Mouse (Mus musculus) cerebellum, postnatal 25 days (tissue): ENCODE measurements at regions not wholly inside any gene's neighbourhood (a gene's known extent, or its start where the extent isn't known, plus 50 kb on each side); places are given as distances from the start of the nearest gene placed in this dataset.

ENCODE experiments used
- DNase-seq, 2 experiments: peaks; one replicate each; pipeline ENCODE4 v3.0.0; 2021; ENCODE audit warnings: mixed read lengths in 2 of 2

DNA sequence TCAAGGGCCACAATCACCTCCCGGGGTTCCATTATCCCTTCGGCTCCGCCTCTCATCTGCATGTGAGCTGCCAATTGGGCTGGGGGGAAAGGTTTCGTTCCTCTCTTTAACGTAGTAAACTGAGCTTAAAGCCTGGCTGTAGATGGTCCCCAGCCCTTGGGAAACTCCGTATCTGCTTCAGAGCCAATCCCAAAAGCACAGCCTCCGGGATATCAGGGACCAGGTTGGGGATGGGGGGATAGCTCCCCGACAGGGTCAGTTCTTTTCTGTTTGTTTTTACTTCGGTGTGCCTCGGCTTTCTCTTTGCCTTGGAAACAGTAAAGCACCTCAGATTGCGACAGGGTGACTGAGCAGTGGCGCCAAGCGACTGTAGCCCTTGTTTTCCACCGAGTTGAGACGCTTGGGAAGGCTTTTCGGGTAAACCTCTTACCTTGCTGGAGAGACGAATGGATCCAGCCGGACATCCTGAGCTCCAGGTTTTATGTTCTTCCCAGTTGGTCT is 64.5 kb downstream of the Tfap2c start:
- no peak for DNase-seq

- DNase-seq, result no peak
These were observed 65.8 kb downstream of the Tfap2c start for GRCm38 (mm10) chr2:172615148-172615547.

DNA sequence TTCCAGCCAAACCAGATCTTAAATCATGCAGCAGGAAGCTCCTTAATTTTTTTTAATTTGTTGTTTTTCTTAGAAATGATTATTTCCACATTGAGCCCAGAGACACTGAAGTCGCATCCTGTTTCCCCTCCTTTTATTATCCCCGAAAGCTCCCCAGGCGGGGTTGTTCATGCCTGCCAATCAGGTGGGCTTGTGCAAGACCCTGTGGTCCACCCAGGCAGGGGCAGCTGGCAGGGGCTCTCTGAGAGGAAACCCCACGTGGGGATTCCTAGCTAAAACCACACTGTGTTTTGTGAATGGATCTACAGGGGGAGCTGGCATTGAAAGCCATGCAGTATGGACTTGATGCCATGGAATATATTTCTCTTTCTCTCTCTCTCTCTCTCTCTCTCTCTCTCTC is 66.2 kb downstream of the Tfap2c start:
- no peak for DNase-seq

- DNase-seq, result no peak
These were observed 69.8 kb downstream of the Tfap2c start for GRCm38 (mm10) chr2:172619168-172619567.

GRCm38 (mm10) chr2:172620001-172620400 is 70.6 kb downstream of the Tfap2c start:
- DNase-seq, result no peak

- DNase-seq, result no peak
These were observed 74.3 kb downstream of the Tfap2c start for GRCm38 (mm10) chr2:172623707-172624106.

- DNase-seq, result no peak
These were observed 78.2 kb downstream of the Tfap2c start for GRCm38 (mm10) chr2:172627353-172628306.

- DNase-seq, result no peak
These were observed 80.9 kb downstream of the Tfap2c start for GRCm38 (mm10) chr2:172630333-172630732.

DNA sequence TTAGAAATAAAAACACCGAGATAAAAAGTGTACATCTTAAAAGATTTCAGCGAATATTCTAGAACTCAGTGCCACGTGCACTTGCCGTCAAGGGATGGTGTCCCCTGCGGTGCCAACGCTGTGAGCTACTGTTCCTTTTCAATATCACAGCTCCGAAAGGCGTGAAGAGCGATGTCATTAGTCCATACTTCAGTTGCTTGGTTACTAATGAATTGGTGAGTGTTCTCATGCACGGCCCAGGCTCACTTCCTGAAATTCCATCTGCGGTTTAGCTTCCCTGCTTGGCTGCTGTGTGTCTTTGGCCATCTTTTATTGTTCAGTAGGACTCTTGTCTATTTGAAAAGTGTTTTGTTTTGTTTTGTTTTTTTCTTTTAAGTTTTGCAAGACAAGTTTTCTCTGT is 93.2 kb downstream of the Tfap2c start:
- DNase-seq, result no peak

DNA sequence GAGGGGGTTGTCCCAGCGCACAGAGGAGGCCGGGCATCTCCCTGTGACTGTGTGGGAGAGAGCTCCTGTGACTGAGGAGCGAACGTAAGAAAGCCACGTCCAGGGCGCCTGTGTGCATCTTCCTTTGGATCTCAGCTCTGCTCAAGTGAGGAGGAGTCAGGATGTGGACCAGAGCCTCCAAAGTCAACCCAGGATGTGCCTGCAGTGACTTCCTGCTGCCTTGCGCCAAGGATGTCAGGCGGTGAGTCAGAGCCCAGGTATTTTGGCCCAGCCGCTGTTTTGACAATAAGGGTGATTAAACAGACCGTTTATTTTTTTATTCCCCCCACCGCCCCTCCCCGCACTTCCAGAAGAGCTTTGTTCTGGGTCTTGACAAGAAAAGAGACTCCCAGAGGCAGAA is 94.5 kb downstream of the Tfap2c start:
- no peak for DNase-seq

DNA sequence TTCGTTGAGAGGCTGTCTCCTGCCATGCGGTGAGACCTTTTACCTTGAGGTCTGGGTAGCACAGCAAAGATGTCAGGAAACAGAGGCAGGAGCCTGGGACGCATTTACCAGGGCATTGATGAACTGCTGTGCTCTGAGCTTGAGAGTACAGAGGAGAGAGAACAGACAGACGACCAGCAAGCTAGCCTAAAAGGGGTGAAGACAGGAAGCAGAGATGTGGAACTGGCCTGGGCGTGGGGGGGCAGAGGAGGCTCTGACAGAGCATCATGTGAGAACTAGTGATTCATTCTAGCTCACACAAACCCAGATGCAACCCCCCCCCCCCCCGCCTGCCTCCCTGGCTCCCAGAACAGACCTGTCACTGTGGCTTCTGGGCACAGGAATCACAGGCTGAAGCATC is 95.1 kb downstream of the Tfap2c start:
- DNase-seq, result no peak

- DNase-seq, result no peak
These were observed 98.7 kb downstream of the Tfap2c start for GRCm38 (mm10) chr2:172648072-172648471.

- DNase-seq, result no peak
These were observed 111.1 kb downstream of the Tfap2c start for GRCm38 (mm10) chr2:172660479-172660878.

DNA sequence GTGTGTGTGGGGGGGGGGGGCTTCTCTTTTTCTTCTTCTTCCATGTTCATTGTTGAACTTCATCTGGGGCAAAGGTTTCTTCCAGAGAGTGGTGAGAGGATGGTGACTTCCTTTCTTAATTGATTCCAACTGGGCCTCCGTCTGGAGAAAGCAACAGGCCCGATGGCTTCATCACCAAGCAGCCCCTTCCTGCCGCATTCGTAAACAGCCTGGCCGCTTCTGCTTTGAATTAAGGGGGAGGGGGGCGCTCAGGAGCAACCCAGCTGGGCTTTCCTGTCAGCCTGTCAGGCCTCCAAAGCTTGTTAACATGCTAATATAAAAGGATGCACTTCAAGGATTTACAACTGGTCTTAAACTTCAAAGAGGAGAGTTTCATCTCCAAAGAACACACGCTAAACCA is 111.5 kb downstream of the Tfap2c start:
- no peak for DNase-seq

- DNase-seq, result no peak
These were observed 112.1 kb downstream of the Tfap2c start for GRCm38 (mm10) chr2:172661418-172661980.

- no peak for DNase-seq
These were observed 112.8 kb downstream of the Tfap2c start for GRCm38 (mm10) chr2:172662165-172662564.

- DNase-seq, result no peak
These were observed 114.3 kb downstream of the Tfap2c start for GRCm38 (mm10) chr2:172663681-172664080.

GRCm38 (mm10) chr2:172673081-172673480 is 123.7 kb downstream of the Tfap2c start:
- DNase-seq, result no peak

DNA sequence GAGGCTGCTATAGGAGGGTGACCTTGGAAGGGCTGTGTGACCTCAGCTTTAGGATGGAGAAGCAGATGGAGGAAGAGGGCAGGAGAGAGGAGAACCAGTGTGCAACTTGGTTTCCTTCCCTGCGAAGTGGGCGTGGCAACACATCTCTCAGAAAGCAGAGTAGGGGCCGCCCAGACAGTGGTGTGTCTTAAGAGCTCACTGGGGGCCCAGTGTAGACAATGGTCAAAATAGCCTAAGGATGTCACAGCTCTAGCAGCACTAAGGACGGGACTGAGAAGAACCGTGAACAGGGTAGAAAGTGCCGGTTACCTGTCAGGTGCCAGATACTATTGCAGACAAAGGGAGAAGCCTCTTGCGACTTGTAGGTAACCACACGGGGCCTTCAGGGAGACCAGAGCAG is 125.2 kb downstream of the Tfap2c start:
- DNase-seq, result no peak

DNA sequence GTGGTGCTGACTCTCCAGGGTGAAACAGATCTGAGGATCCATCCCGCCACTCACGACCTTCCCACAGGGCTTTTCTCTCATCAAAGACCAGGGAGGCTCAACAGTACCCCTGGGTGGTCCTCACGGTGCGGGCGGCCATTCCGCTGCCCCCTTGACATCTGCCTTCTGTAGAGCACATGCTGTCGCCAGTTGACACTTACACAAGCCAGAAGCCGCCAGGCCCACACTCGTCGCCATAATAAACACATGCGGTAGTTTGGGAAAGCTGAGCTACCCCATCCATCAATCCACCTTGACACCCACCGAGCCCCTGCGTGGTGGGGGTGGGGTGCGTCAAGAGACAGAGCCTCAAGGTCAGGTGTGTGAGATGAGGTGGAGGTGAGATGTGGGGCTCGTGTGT is 125.7 kb downstream of the Tfap2c start:
- no peak for DNase-seq

- DNase-seq, result no peak
These were observed 140.8 kb downstream of the Tfap2c start for GRCm38 (mm10) chr2:172690196-172690595.

DNA sequence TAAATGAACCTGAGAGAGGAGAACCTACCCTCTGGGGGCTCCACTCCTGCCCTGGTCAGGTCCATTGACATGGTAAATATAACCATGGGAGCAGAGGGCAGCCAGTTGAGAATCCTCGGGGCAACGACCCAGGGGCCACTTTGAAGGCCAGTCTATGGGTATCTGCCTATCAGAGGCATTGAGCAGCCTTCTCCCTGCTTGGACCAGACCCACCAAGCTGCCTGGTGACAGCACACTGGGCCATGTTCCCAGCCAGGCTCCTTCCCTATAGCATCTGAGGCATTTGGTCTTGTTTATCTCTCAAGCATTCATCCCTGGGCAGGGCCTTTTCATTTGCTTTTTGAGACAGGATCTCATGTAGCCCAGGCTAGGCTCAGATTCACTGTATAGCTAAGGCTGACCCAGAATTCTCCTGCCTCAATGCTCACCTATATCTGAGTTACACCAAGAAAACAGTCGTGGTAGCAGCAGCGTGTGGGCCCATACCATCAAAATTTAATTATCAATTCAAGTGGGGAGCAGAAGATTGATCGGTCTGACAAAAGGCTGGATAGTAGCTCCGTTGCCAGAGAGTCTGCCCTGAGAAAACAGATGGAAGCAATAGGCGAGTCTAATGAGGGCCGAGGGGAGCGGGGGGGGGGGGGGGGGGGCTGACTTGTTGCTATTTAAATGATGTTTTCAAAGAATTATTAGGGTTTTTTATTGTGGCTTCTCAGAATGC is 141.7 kb downstream of the Tfap2c start:
- no peak for DNase-seq

DNA sequence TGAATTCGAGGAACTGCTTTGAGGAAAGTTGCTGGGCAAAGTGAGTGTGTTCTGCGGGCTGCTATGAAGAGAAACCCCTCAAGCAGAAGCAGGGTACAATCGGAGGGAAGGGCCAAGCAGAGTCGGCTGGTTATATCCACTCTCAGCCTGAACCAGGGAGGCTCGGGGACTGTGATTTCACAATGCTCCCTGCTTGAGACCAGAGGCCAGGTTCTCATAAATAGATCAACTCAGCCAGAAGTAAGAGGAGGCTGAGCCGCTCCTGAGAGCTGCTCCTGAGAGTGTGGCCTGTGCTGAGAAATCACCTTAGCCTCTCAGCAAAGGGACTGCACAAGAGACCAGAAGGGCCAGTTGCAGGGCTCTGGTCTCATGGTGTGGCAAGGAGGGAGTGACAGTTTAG is 149.6 kb downstream of the Tfap2c start:
- no peak for DNase-seq

DNA sequence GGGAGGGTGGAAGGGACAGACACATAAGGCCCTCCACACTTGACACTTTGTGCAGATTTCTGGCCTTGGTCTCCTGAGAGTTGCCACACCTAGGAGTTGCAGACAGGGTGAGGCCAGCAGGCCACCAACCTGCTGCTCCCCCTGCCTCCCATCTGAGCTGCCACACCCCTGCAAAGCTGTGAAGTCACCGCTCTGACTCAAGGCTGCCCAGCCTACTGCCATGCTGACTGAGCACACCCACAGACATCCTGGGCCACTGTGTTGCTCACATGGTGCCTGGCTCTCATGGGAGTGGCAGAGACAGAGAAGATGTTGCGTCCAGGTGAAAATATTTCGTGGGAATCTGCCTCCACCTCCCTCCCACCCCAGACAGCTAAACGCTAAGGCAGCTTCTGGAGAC is 150.3 kb downstream of the Tfap2c start:
- DNase-seq, result no peak
